Mouse (Mus musculus): ENCODE data around the gene Col4a2.

The Col4a2 gene

GRCm38 (mm10) chr8:11357921-11358436 is 45.4 kb downstream of the Col4a2 start:
- in situ Hi-C loops (cut with MboI, MseI) = no loop called here

GRCm38 (mm10) chr8:11359846-11360245 is 47.2 kb downstream of the Col4a2 start:
- in situ Hi-C loops (cut with MboI, MseI) = no loop called here

DNA sequence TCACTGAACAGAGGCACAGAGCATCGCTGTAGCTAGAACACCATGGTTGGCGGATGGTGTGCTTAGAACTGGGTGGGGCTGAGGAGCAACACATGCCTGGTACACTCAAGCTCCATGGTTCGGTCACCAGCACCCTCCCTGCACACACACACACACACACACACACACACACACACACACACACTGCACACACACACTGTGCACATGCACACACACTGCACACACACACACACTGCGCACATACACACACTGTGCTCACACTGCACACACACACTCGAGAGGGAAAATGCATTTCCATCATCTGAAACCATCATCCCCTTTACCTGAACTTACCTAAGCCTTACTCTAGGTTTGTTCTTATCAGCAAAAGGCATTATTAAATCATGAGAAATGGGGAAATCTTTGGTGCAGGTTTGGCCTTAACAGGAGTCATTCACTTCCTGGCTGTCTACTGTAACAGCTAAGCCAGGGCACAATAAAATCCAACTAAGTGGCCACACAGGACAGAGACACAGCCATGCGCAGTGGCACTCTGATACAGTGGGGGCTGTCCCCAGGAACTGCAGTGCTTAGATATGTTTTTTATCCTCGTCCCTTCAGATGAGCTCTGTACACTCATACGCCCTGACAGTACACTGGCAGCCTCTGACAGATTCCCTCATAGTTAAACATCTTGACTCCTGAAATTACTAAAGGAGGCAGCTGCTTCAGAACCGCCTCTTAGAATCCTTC is 49.1 kb downstream of the Col4a2 start:
- in situ Hi-C loops (cut with MboI, MseI) = no loop called here

DNA sequence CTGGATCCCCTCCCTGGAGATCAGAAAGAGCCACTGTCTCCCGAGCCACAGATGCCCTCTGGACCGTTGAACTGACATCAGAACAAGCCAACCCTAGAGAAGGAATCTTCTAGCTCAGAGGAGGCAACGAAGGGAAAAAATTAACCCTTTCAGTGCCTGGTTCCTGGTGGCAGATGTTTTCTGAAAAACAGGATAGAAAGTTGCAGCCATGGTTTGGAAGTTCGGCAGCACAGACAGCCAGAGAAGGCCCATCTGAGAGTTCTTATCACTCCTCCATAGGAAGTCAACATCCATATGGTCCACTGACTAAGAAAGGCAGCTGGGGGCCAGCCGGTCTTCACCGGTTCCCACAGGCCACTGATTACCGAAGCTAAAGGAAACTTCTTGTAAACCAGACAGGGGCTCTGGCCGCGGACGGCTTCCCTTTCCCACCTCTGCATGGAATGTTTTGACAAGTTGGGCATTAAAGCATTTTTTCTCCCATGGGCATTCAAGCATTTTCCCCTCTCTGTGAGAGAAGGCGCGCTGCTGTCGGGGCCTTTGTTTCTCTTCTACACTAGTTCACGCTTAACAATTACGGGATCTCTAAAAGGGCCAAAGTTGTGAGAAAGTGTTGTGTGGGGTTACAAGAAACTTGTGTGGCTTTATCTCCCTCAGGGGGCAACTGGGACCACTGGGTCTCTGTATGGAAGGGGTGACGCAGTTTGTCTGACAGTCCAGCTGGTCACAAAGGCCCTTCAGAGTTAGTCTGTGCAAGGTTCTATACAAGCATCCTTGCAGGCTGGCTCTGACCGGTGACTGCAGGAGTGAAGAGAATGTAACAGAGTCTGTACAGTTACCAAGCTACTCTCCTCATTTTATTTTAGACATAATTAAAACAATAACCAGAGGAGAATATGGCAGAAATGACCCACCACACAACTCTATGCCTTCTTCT is 49.9 kb downstream of the Col4a2 start:
- in situ Hi-C loops (cut with MboI, MseI) = no loop called here

DNA sequence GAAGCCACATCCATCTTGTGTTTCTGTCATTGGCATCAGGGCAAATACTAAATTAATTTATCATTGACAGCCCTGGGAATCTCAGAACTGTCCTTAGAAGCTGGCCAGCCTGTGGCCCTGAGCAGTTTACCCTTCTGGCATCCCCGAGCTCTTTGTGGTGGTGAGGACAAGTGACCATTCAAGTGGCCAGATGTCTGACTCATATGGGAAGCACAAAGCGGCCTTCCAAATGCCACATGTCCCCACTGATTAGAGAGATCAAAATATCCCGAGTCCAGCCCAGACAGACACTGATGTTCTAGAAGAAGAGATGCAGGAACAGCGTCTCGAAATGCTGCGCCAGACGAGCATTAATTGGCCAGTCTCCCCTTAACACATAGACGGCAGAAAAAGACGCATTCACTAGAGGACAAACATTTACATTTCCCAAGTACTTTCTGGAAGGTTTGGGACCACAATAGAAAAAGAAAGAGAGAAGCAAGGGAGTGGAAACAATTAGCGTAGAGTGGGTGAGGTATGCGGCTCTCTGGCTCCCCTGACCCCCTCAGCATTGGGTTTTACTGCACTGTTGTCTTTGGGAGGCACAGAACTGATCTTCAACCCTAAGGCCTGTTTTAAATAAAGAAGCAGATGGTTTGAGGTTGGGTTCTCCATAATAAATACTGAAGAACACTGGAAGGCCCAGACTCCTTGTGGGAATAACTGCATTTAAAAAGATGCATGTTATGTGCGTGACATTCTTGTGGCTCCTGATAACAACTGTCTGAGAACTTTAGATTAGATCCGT is 50.9 kb downstream of the Col4a2 start:
- in situ Hi-C loops (cut with MboI, MseI) = no loop called here

DNA sequence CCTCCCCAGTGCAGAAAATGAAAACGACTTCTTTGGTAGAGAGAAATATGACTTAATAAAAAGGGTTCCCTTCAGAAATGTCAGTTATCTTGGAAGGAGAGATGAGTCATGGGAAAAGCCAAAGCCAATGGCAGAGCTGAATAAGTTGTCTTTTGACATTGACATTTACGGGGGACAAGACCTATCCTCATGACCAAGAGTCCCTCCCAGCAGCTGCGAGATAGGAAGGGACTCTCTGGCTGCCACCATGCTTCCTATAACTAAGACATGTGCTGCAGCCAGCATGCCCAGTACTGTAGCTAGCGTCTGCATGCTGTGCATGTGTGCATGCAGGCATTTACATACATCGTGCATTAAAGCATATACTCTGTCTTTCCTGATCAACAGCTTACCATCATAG is 53.6 kb downstream of the Col4a2 start:
- in situ Hi-C loops (cut with MboI, MseI) = no loop called here

- in situ Hi-C loops (cut with MboI, MseI) = no loop called here
These were observed 54.1 kb downstream of the Col4a2 start for GRCm38 (mm10) chr8:11366741-11367140.

DNA sequence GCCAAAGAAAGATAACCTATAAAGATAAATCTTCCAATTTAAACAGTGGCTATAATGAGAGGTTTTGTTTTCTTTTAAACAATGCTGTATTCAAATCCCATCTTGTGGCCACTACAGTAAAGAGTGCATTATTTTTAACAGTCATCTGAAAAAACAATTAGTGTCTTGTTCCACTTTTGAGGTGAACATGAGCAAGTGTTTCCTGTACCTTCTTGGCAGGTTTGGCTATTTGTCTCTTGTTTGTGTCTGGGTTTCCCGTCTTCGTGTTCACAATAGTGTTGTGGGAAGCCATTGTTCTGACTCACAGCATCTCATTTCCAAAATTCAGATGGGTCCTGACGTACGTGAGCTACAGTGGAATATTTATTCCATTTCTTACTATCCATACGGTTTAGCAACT is 55.1 kb downstream of the Col4a2 start:
- in situ Hi-C loops (cut with MboI, MseI) = no loop called here

DNA sequence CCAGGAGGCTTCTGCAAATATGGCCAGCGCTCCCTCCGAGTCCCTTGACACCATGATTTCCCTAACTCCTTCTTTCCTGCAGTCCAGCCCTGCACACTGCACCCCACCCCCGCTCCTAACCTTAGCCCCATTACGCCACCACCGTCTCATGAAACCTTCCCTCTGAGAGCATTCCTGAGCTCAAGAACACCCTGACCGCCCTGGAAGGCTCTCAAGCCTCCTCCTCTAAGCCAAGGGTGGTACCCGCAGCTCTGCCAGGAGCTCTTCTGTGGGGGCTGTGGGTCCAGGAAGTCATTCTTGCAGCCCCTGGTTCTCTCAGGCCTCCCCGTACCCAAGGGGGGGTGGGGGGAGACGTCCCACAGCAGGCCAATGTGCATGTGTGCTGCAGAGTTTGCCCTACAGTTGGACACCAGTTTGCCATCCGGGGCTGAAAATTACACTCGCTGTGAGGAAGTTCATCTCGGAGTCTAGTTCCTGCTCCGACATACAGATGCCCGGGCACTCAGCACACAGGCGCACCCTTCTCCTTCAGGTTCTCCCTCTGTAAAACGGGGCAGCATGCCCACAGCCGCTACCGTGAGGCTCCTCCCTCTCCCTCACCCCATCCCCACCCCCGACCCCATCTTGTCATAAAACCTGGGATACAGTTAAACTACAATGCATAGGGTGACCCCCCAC is 57.1 kb downstream of the Col4a2 start:
- in situ Hi-C loops (cut with MboI, MseI) = no loop called here

GRCm38 (mm10) chr8:11371347-11371746 is 58.7 kb downstream of the Col4a2 start:
- in situ Hi-C loops (cut with MboI, MseI) = no loop called here

GRCm38 (mm10) chr8:11372080-11372479 is 59.5 kb downstream of the Col4a2 start:
- in situ Hi-C loops (cut with MboI, MseI) = no loop called here

GRCm38 (mm10) chr8:11373643-11374325 is 61.2 kb downstream of the Col4a2 start:
- in situ Hi-C loops (cut with MboI, MseI) = no loop called here

DNA sequence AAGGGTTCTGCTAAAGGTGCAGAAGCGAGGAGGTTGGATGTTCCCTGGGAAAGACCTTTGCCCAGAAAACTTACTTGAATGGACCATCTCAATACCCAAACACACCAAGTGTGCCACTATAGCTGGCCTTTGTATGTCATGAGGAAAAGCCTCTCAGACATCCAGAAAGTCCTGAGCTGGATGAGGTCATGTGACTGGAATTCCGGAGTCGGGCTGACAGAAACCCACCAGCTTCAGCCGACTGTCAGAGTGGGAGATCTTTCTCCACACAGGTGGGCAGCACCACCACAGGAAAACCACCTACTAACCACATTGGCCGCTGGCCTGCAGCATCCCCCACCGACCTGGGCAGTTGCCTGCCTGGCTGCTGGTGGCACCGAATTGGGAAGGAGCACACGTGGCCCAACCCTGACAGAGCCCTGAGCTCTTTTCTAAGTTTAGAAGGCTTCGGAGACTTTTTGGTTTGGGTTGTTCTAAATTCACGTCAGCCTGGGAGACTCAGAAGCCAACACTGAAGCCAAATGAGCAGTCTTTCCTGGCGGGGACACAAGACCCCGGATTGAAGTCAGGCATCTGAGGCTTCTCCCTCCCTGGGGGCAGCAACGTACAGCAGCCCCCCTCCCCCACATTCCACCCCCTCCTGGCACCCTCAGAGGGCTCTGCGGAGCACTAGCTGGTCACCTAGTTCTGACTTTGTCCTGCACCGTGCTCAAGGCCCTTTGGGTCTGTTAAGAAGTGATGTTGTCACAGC is 61.9 kb downstream of the Col4a2 start:
- in situ Hi-C loops (cut with MboI, MseI) = loop anchor here in 1 of 2 experiments (25.0 kb wide), 1 partner anchor 1213 kb away; no protein-coding TSS in a partner anchor

GRCm38 (mm10) chr8:11375749-11376438 is 63.3 kb downstream of the Col4a2 start:
- in situ Hi-C loops (cut with MboI, MseI) = loop anchor here in 1 of 2 experiments (25.0 kb wide), 1 partner anchor 1211 kb away; no protein-coding TSS in a partner anchor

- in situ Hi-C loops (cut with MboI, MseI) = loop anchor here in 1 of 2 experiments (25.0 kb wide), 1 partner anchor 1210 kb away; no protein-coding TSS in a partner anchor
These were observed 65.0 kb downstream of the Col4a2 start for GRCm38 (mm10) chr8:11377391-11378210.

DNA sequence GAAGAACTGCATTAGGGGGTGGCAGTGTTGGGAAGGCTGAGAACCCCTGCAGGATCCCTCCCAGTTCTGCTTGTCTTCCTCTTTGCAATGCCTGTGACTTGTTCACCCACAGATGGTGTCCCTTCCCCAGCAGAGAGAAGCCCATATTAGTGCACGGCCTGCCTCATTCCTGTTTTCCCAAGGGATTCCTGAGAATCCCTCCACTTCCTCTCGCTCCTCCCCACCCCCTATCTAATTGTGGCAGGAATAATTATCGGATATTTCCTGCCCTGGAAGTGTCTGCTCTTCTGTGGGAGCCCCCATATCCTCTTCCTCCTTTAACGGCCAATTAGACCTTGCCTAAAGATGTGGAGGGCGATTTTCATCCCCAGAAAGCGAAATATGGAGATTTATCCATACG is 67.0 kb downstream of the Col4a2 start:
- in situ Hi-C loops (cut with MboI, MseI) = loop anchor here in 1 of 2 experiments (25.0 kb wide), 1 partner anchor 1208 kb away; no protein-coding TSS in a partner anchor

GRCm38 (mm10) chr8:11381544-11381943 is 68.9 kb downstream of the Col4a2 start:
- in situ Hi-C loops (cut with MboI, MseI) = loop anchor here in 1 of 2 experiments (25.0 kb wide), 1 partner anchor 1206 kb away; no protein-coding TSS in a partner anchor

Data from T-helper 17 cell (primary cell).